Mouse (Mus musculus): ENCODE results near the gene Grin2d. TPM values are rescaled to one million over a fixed set of nuclear protein-coding genes. Genes with fewer than 3 reads are reported as not detected.
"Not testable (repeated sequence)": the region's sequence is repeated elsewhere in the genome, so short reads cannot be mapped to it uniquely, and the experiment has no call there.

Grin2d gene
- polyA plus RNA-seq (2014; fragmentation: Nextera tagmentation; extraction: Ambion mirVana) = 0.12 and 0.15 TPM in 2 replicates

GRCm38 (mm10) chr7:45878278-45878677 lies at the start of gene Grin2d:
Gene Grin2d, minus strand, starts transcription at chr7:45878378.
- 90% methylated on average over 1 of the region's 1 CpGs for WGBS
- H3K4me3 ChIP-seq (ENCODE audit: control insufficient read depth in 1 of 2, insufficient read depth in 1 of 2, low read depth in 1 of 2, low read length in 2 of 2); H3K27ac ChIP-seq (replicated peaks in 1 of 2; ENCODE audit: control insufficient read depth in 1 of 2, insufficient read depth in 1 of 2, low read depth in 2 of 2, low read length in 2 of 2); H3K9ac ChIP-seq (ENCODE audit: low read length); H3K4me2 ChIP-seq (ENCODE audit: low read length); ATAC-seq (ENCODE audit: insufficient number of reproducible peaks, insufficient read depth, low FRiP score, low read depth); H3K27me3 ChIP-seq (ENCODE audit: control insufficient read depth, insufficient read depth, low read length); H3K9me3 ChIP-seq (ENCODE audit: control insufficient read depth, low read length): not testable (repeated sequence)
- peaks cover 93% of the 10 kb centered on the region for H3K36me3 ChIP-seq (ENCODE audit: control insufficient read depth, insufficient read depth, low read length)
- H3K4me1 ChIP-seq (ENCODE audit: control insufficient read depth in 2 of 2, insufficient read depth in 2 of 2, low read length in 2 of 2) = peaks cover 7 to 16% of the 10 kb centered on the region in 2 experiments

GRCm38 (mm10) chr7:45924429-45924816 lies 46.2 kb upstream of the Grin2d start:
- ATAC-seq (ENCODE audit: insufficient number of reproducible peaks, insufficient read depth, low FRiP score, low read depth) = no peak
- Histone ChIP-seq H3K36me3 (ENCODE audit: control insufficient read depth, insufficient read depth, low read length) (no peaks in the 10 kb centered on the region), H3K9me3 (ENCODE audit: control insufficient read depth, low read length) (no peaks in the 10 kb centered on the region), H3K27me3 (ENCODE audit: control insufficient read depth, insufficient read depth, low read length) (peaks cover 5% of the 10 kb centered on the region), H3K4me2 (ENCODE audit: low read length) (peak overlapping the region; percentile 76), H3K4me3 (ENCODE audit: control insufficient read depth in 1 of 2, insufficient read depth in 1 of 2, low read depth in 1 of 2, low read length in 2 of 2) (peak overlapping the region; percentile 46 to 62), H3K4me1 (ENCODE audit: control insufficient read depth in 2 of 2, insufficient read depth in 2 of 2, low read length in 2 of 2) (peaks cover 9 to 19% of the 10 kb centered on the region in 2 experiments), H3K27ac (replicated peaks in 1 of 2; ENCODE audit: control insufficient read depth in 1 of 2, insufficient read depth in 1 of 2, low read depth in 2 of 2, low read length in 2 of 2) (peak overlapping the region; percentile 21 to 94; a peak in 3 of 4 replicates), H3K9ac (ENCODE audit: low read length) (peak overlapping the region; percentile 65)
- 12% methylated on average over 14 of the region's 14 CpGs for WGBS

GRCm38 (mm10) chr7:45923762-45924428 lies 45.7 kb upstream of the Grin2d start, which contains the start of gene Ccdc114:
Gene Ccdc114, plus strand, starts transcription at chr7:45924072.
- Histone ChIP-seq H3K4me3 (ENCODE audit: control insufficient read depth in 1 of 2, insufficient read depth in 1 of 2, low read depth in 1 of 2, low read length in 2 of 2) (peak within 1 kb of the TSS; percentile 46 to 62), H3K4me2 (ENCODE audit: low read length) (peak within 1 kb of the TSS; percentile 76), H3K27me3 (ENCODE audit: control insufficient read depth, insufficient read depth, low read length) (peaks cover 5% of the 10 kb centered on the region; the same call in 1 of the 2 replicates), H3K4me1 (ENCODE audit: control insufficient read depth in 2 of 2, insufficient read depth in 2 of 2, low read length in 2 of 2) (peaks cover 9 to 17% of the 10 kb centered on the region in 2 experiments), H3K9me3 (ENCODE audit: control insufficient read depth, low read length) (no peaks in the 10 kb centered on the region), H3K27ac (replicated peaks in 1 of 2; ENCODE audit: control insufficient read depth in 1 of 2, insufficient read depth in 1 of 2, low read depth in 2 of 2, low read length in 2 of 2) (peak within 1 kb of the TSS; percentile 94 to 96), H3K9ac (ENCODE audit: low read length) (peak within 1 kb of the TSS; percentile 67), H3K36me3 (ENCODE audit: control insufficient read depth, insufficient read depth, low read length) (peaks cover 5% of the 10 kb centered on the region; the same call in 1 of the 2 replicates)
- ATAC-seq (ENCODE audit: insufficient number of reproducible peaks, insufficient read depth, low FRiP score, low read depth) = peak; percentile 72
- WGBS = 3% methylated on average over 24 of the region's 24 CpGs

GRCm38 (mm10) chr7:45922928-45923761 lies 45.0 kb upstream of the Grin2d start:
- ATAC-seq (ENCODE audit: insufficient number of reproducible peaks, insufficient read depth, low FRiP score, low read depth) = peak; percentile 87
- peak overlapping the region; percentile 76 for H3K4me2 ChIP-seq (ENCODE audit: low read length)
- peaks cover 9 to 17% of the 10 kb centered on the region in 2 experiments for H3K4me1 ChIP-seq (ENCODE audit: control insufficient read depth in 2 of 2, insufficient read depth in 2 of 2, low read length in 2 of 2)
- H3K36me3 ChIP-seq (ENCODE audit: control insufficient read depth, insufficient read depth, low read length) = peaks cover 5% of the 10 kb centered on the region; the same call in 1 of the 2 replicates
- H3K27me3 ChIP-seq (ENCODE audit: control insufficient read depth, insufficient read depth, low read length) = peaks cover 4% of the 10 kb centered on the region; the same call in 1 of the 2 replicates
- H3K9me3 ChIP-seq (ENCODE audit: control insufficient read depth, low read length) = no peaks in the 10 kb centered on the region
- H3K27ac ChIP-seq (replicated peaks in 1 of 2; ENCODE audit: control insufficient read depth in 1 of 2, insufficient read depth in 1 of 2, low read depth in 2 of 2, low read length in 2 of 2) = peak overlapping the region; percentile 94 to 96
- H3K4me3 ChIP-seq (ENCODE audit: control insufficient read depth in 1 of 2, insufficient read depth in 1 of 2, low read depth in 1 of 2, low read length in 2 of 2) = peak overlapping the region; percentile 46 to 62
- WGBS = 1% methylated on average over 37 of the region's 37 CpGs
- H3K9ac ChIP-seq (ENCODE audit: low read length) = peak overlapping the region; percentile 67

- Histone ChIP-seq H3K4me3 (ENCODE audit: control insufficient read depth in 1 of 2, insufficient read depth in 1 of 2, low read depth in 1 of 2, low read length in 2 of 2) (no peak overlapping the region), H3K9me3 (ENCODE audit: control insufficient read depth, low read length) (no peaks in the 10 kb centered on the region), H3K9ac (ENCODE audit: low read length) (peak overlapping the region; percentile 67; the same call in 1 of the 2 replicates), H3K4me2 (ENCODE audit: low read length) (peak overlapping the region; percentile 76; the same call in 1 of the 2 replicates), H3K36me3 (ENCODE audit: control insufficient read depth, insufficient read depth, low read length) (peaks cover 5% of the 10 kb centered on the region; the same call in 1 of the 2 replicates), H3K27ac (replicated peaks in 1 of 2; ENCODE audit: control insufficient read depth in 1 of 2, insufficient read depth in 1 of 2, low read depth in 2 of 2, low read length in 2 of 2) (peak overlapping the region; percentile 94 to 96), H3K27me3 (ENCODE audit: control insufficient read depth, insufficient read depth, low read length) (no peaks in the 10 kb centered on the region), H3K4me1 (ENCODE audit: control insufficient read depth in 2 of 2, insufficient read depth in 2 of 2, low read length in 2 of 2) (peaks cover 16 to 21% of the 10 kb centered on the region in 2 experiments)
- 79% methylated on average over 12 of the region's 12 CpGs for WGBS
- ATAC-seq (ENCODE audit: insufficient number of reproducible peaks, insufficient read depth, low FRiP score, low read depth) = no peak
Measured at GRCm38 (mm10) chr7:45921950-45922600, 43.9 kb upstream of the Grin2d start.

GRCm38 (mm10) chr7:45921242-45921621 lies 43.1 kb upstream of the Grin2d start, which contains the start of gene Emp3:
Gene Emp3, minus strand, starts transcription at chr7:45921404.
- H3K27me3 ChIP-seq (ENCODE audit: control insufficient read depth, insufficient read depth, low read length) = no peaks in the 10 kb centered on the region
- no peaks in the 10 kb centered on the region for H3K9me3 ChIP-seq (ENCODE audit: control insufficient read depth, low read length)
- peak within 1 kb of the TSS; percentile 48 to 49 for H3K4me3 ChIP-seq (ENCODE audit: control insufficient read depth in 1 of 2, insufficient read depth in 1 of 2, low read depth in 1 of 2, low read length in 2 of 2)
- H3K4me1 ChIP-seq (ENCODE audit: control insufficient read depth in 2 of 2, insufficient read depth in 2 of 2, low read length in 2 of 2) = peaks cover 24 to 27% of the 10 kb centered on the region in 2 experiments
- H3K4me2 ChIP-seq (ENCODE audit: low read length) = peak within 1 kb of the TSS; percentile 62
- 28% methylated on average over 9 of the region's 9 CpGs for WGBS
- peak within 1 kb of the TSS; percentile 80 to 94 for H3K27ac ChIP-seq (replicated peaks in 1 of 2; ENCODE audit: control insufficient read depth in 1 of 2, insufficient read depth in 1 of 2, low read depth in 2 of 2, low read length in 2 of 2)
- H3K9ac ChIP-seq (ENCODE audit: low read length) = peak within 1 kb of the TSS; percentile 72
- ATAC-seq (ENCODE audit: insufficient number of reproducible peaks, insufficient read depth, low FRiP score, low read depth) = no peak
- H3K36me3 ChIP-seq (ENCODE audit: control insufficient read depth, insufficient read depth, low read length) = peaks cover 5% of the 10 kb centered on the region; the same call in 1 of the 2 replicates

Measured in heart, embryonic 14.5 days (tissue).